Mouse (Mus musculus) olfactory bulb, adult 2 months (tissue): ENCODE results near the gene Nkx2-9.

Experiments used
- CTCF ChIP-seq: fragments of 200-500 bp; IDR thresholded peaks from 2 replicates; pipeline ENCODE4 v1.5.1; 2012; ENCODE audit warnings: low read depth, mild to moderate bottlenecking, low read length, moderate library complexity; ENCODE audit not compliant: insufficient read depth
- POLR2A ChIP-seq: fragments of 200-500 bp; IDR thresholded peaks from 2 replicates; pipeline ENCODE4 v1.6.1; 2012; ENCODE audit warnings: mild to moderate bottlenecking, low read depth, low read length, moderate library complexity; ENCODE audit not compliant: insufficient read depth

DNA sequence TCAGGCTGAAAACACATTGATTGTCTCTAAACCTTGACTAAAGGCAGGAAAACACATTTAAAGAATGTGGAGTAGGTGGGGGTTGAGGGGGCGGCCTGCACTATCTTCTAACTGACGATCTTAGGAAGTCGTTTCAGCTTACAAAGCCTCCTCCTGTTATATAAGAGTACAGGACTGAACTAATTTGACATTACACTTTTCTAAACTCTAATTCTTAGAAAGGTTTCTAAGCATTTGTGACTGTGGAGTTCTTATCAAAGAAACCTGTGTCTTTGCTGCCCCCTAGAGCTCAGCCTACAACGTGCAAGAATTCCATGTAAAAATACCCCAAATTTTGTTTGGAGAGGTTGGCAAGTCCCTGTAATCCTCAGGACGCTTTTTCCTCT lies 24.1 kb upstream of the Nkx2-9 start:
- no peak for TF ChIP-seq CTCF
- TF ChIP-seq POLR2A = no peak
